In genomic region chr4:129143509-129143908, GRCm38 (mm10) we compare ENCODE assay signal across 28 mouse cellular contexts. TPM values are rescaled to one million over a fixed set of nuclear protein-coding genes. Genes with fewer than 3 reads are reported as not detected.
DNase-seq lines count a peak whose midpoint lies in the region; ATAC-seq and TF ChIP-seq lines count a peak whose summit lies in the region.
"Had no signal": no experiment of that assay in that cellular context is flagged by ENCODE, and none has a peak within 500 bp of the region (broad histone marks: within the 10 kb centered on the region; RNA-seq: fewer than 3 reads in every experiment).

No protein-coding gene starts in this region.

- H3K4me1 ChIP-seq in forebrain, embryonic 15.5 days: peaks cover 45% of the 10 kb centered on the region
- H3K4me1 ChIP-seq in forebrain, embryonic 12.5 days: peaks cover 26% of the 10 kb centered on the region
- peaks cover 22% of the 10 kb centered on the region for H3K4me1 ChIP-seq in stomach, embryonic 16.5 days (ENCODE audit: control insufficient read depth, insufficient read depth, low read length)
- H3K4me1 ChIP-seq in stomach, postnatal 0 days (replicated peaks; ENCODE audit: control insufficient read depth, insufficient read depth): peaks cover 6% of the 10 kb centered on the region; the same call in 1 of the 2 replicates

- H3K27me3 ChIP-seq in forebrain, embryonic 15.5 days: no peaks in the 10 kb centered on the region
- H3K27me3 ChIP-seq in forebrain, embryonic 12.5 days: peaks cover 13% of the 10 kb centered on the region; the same call in 1 of the 2 replicates
- H3K27me3 ChIP-seq in stomach, embryonic 16.5 days (ENCODE audit: control insufficient read depth, insufficient read depth, low read length): no peaks in the 10 kb centered on the region
- H3K27me3 ChIP-seq in stomach, postnatal 0 days (ENCODE audit: control insufficient read depth, insufficient read depth, low read length): no peaks in the 10 kb centered on the region

- no peaks in the 10 kb centered on the region for H3K36me3 ChIP-seq in forebrain, embryonic 15.5 days
- H3K36me3 ChIP-seq in forebrain, embryonic 12.5 days (replicated peaks): 0 out of 2 replicates have a peak, but pooled peaks cover 3% of the 10 kb centered on the region
- H3K36me3 ChIP-seq in stomach, embryonic 16.5 days (ENCODE audit: control insufficient read depth, insufficient read depth, low read length): no peaks in the 10 kb centered on the region
- no peaks in the 10 kb centered on the region for H3K36me3 ChIP-seq in stomach, postnatal 0 days (ENCODE audit: control insufficient read depth, insufficient read depth, low read length)
- H3K36me3 ChIP-seq: lung, embryonic 15.5 days; midbrain, embryonic 12.5 days had no signal

- no peak overlapping the region for H3K9ac ChIP-seq in forebrain, embryonic 15.5 days (replicated peaks)
- H3K9ac ChIP-seq in forebrain, embryonic 12.5 days: no peak overlapping the region
- no peak overlapping the region for H3K9ac ChIP-seq in stomach, embryonic 16.5 days (ENCODE audit: low read length)
- no peak overlapping the region for H3K9ac ChIP-seq in stomach, postnatal 0 days (ENCODE audit: low read length)
- H3K9ac ChIP-seq: embryonic facial prominence, embryonic 12.5 days; liver, embryonic 13.5 days; lung, embryonic 15.5 days; midbrain, embryonic 12.5 days had no signal

- ATAC-seq in forebrain, embryonic 15.5 days (replicated peaks): no peak
- no peak for ATAC-seq in forebrain, embryonic 12.5 days (ENCODE audit: low FRiP score)
- ATAC-seq in stomach, embryonic 16.5 days (ENCODE audit: insufficient read depth, low FRiP score): no peak
- no peak for ATAC-seq in stomach, postnatal 0 days (ENCODE audit: low FRiP score, low TSS enrichment)
- ATAC-seq: inflammation-experienced regulatory T-cells, adult 6 months had no signal

- 0 out of 2 replicates have a peak overlapping the region, but pooled peaks have one; percentile 86 for H3K27ac ChIP-seq in forebrain, embryonic 15.5 days (replicated peaks)
- H3K27ac ChIP-seq in forebrain, embryonic 12.5 days: no peak overlapping the region
- peak overlapping the region; percentile 77 for H3K27ac ChIP-seq in left cerebral cortex, adult 2 months
- H3K27ac ChIP-seq in stomach, embryonic 16.5 days (ENCODE audit: low read length): peak overlapping the region; percentile 76; the same call in 1 of the 2 replicates
- H3K27ac ChIP-seq in stomach, postnatal 0 days (replicated peaks): no peak overlapping the region
- H3K27ac ChIP-seq: liver, embryonic 13.5 days; lung, embryonic 15.5 days; macrophage; midbrain, embryonic 12.5 days had no signal

- no peak overlapping the region for H3K4me3 ChIP-seq in forebrain, embryonic 15.5 days
- H3K4me3 ChIP-seq in forebrain, embryonic 12.5 days (replicated peaks): no peak overlapping the region
- no peak overlapping the region for H3K4me3 ChIP-seq in left cerebral cortex, adult 2 months
- no peak overlapping the region for H3K4me3 ChIP-seq in stomach, embryonic 16.5 days (replicated peaks; ENCODE audit: low read length)
- no peak overlapping the region for H3K4me3 ChIP-seq in stomach, postnatal 0 days (ENCODE audit: low read depth, low read length)
- H3K4me3 ChIP-seq: embryonic facial prominence, embryonic 12.5 days; liver, embryonic 13.5 days; lung, embryonic 15.5 days; midbrain, embryonic 12.5 days had no signal

- 86% methylated on average over 5 of the region's 5 CpGs for WGBS in forebrain, embryonic 15.5 days
- 89% methylated on average over 5 of the region's 5 CpGs for WGBS in forebrain, embryonic 12.5 days
- 81% methylated on average over 5 of the region's 5 CpGs for WGBS in stomach, embryonic 16.5 days
- 78% methylated on average over 5 of the region's 5 CpGs for WGBS in stomach, postnatal 0 days

- TF ChIP-seq EP300 in stomach, postnatal 0 days (optimal IDR thresholded peaks at IDR 0.05): no peak

- intact Hi-C loops in left cerebral cortex, adult 2 months (cut with DNase I): no loop called here

- no peak overlapping the region for H3K4me2 ChIP-seq in forebrain, embryonic 15.5 days (replicated peaks)
- no peak overlapping the region for H3K4me2 ChIP-seq in forebrain, embryonic 12.5 days
- H3K4me2 ChIP-seq in stomach, embryonic 16.5 days (ENCODE audit: low read depth, low read length): no peak overlapping the region
- no peak overlapping the region for H3K4me2 ChIP-seq in stomach, postnatal 0 days (replicated peaks; ENCODE audit: low read depth)
- H3K4me2 ChIP-seq: embryonic facial prominence, embryonic 12.5 days; liver, embryonic 13.5 days; lung, embryonic 15.5 days; midbrain, embryonic 12.5 days had no signal

- no peak for TF ChIP-seq CTCF in left cerebral cortex, adult 2 months (IDR thresholded peaks at IDR 0.05)
- no peak for TF ChIP-seq CTCF in stomach, postnatal 0 days (IDR thresholded peaks at IDR 0.05; ENCODE audit: low read depth)

- H3K9me3 ChIP-seq in forebrain, embryonic 15.5 days: no peaks in the 10 kb centered on the region
- H3K9me3 ChIP-seq in forebrain, embryonic 12.5 days: no peaks in the 10 kb centered on the region
- no peaks in the 10 kb centered on the region for H3K9me3 ChIP-seq in stomach, embryonic 16.5 days (replicated peaks; ENCODE audit: control insufficient read depth, low read length)
- H3K9me3 ChIP-seq in stomach, postnatal 0 days (ENCODE audit: control insufficient read depth, low read length): no peaks in the 10 kb centered on the region
- H3K9me3 ChIP-seq: embryonic facial prominence, embryonic 12.5 days; liver, embryonic 13.5 days; lung, embryonic 15.5 days; midbrain, embryonic 12.5 days had no signal

- peak in 1 of 2 experiments; percentile 21 for DNase-seq in left cerebral cortex, adult 2 months (ENCODE audit: extremely low spot score in 1 of 2, low spot score in 2 of 2)
- no peak for DNase-seq in left cerebral cortex, adult 18-20 months (ENCODE audit: low spot score in 2 of 2)
- no peak for DNase-seq in stomach, postnatal 0 days (ENCODE audit: low spot score)
- no peak for DNase-seq in Muller cell, postnatal 12 days (ENCODE audit: inconsistent ontology term)
- DNase-seq: adrenal gland, postnatal 36 days; B cell, adult 2 months; cerebellum, adult 8-10 months; gastrocnemius, postnatal 10 days; heart, adult 18-20 months; kidney, adult 2 months; kidney, postnatal 10 days; liver, embryonic 13.5 days; right cerebral cortex, postnatal 14 days had no signal

RNA-seq across cellular contexts. Expression of gene Fndc5, which starts 6.7 kb away (rescaled TPM):
- polyA plus RNA-seq in forebrain, embryonic 15.5 days (2015; fragmentation: Nextera tagmentation; extraction: Ambion mirVana): 2.6 and 2.8 TPM in 2 replicates
- 0.86 and 1.1 TPM in 2 replicates for polyA plus RNA-seq in forebrain, embryonic 12.5 days (2016; fragmentation: Nextera tagmentation; extraction: Ambion mirVana)
- 10 to 100 TPM; 54.0 to 58.1 TPM for total RNA-seq in left cerebral cortex, adult 2 months (2021)
- total RNA-seq in left cerebral cortex, adult 18-20 months (2021): 10 to 100 TPM; 55.0 to 63.3 TPM
- polyA plus RNA-seq in stomach, embryonic 16.5 days (2015; fragmentation: Nextera tagmentation; extraction: Ambion mirVana): 1.3 and 2.6 TPM in 2 replicates
- 2.0 and 2.4 TPM in 2 replicates for polyA plus RNA-seq in stomach, postnatal 0 days (2015; fragmentation: Nextera tagmentation; extraction: Ambion mirVana)
- polyA plus RNA-seq: macrophage had no signal

RNA-seq across cellular contexts. Expression of gene Hpca, which starts 21.7 kb away (rescaled TPM):
- polyA plus RNA-seq in forebrain, embryonic 15.5 days (2015; fragmentation: Nextera tagmentation; extraction: Ambion mirVana): 48.0 and 53.1 TPM in 2 replicates
- polyA plus RNA-seq in forebrain, embryonic 12.5 days (2016; fragmentation: Nextera tagmentation; extraction: Ambion mirVana): 6.0 and 6.4 TPM in 2 replicates
- 100 to 1,000 TPM; 650 to 692 TPM for total RNA-seq in left cerebral cortex, adult 2 months (2021)
- 100 to 1,000 TPM; 684 to 738 TPM for total RNA-seq in left cerebral cortex, adult 18-20 months (2021)
- 1.8 and 2.0 TPM in 2 replicates for polyA plus RNA-seq in stomach, embryonic 16.5 days (2015; fragmentation: Nextera tagmentation; extraction: Ambion mirVana)
- polyA plus RNA-seq in stomach, postnatal 0 days (2015; fragmentation: Nextera tagmentation; extraction: Ambion mirVana): 0.91 and 0.99 TPM in 2 replicates
- total RNA-seq: hematopoietic stem cell, adult 5-6 weeks had no signal
- polyA plus RNA-seq: inflammation-experienced regulatory T-cells, adult 6 months; macrophage; spleen, adult 2 months had no signal

RNA-seq across cellular contexts. Expression of gene Tmem54, which starts 38.2 kb away (rescaled TPM):
- not detected in 2 replicates for polyA plus RNA-seq in forebrain, embryonic 15.5 days (2015; fragmentation: Nextera tagmentation; extraction: Ambion mirVana)
- polyA plus RNA-seq in forebrain, embryonic 12.5 days (2016; fragmentation: Nextera tagmentation; extraction: Ambion mirVana): 0.54 and 1.9 TPM in 2 replicates
- total RNA-seq in left cerebral cortex, adult 2 months (2021): not detected
- total RNA-seq in left cerebral cortex, adult 18-20 months (2021): not detected
- 44.2 and 53.2 TPM in 2 replicates for polyA plus RNA-seq in stomach, embryonic 16.5 days (2015; fragmentation: Nextera tagmentation; extraction: Ambion mirVana)
- 106 and 115 TPM in 2 replicates for polyA plus RNA-seq in stomach, postnatal 0 days (2015; fragmentation: Nextera tagmentation; extraction: Ambion mirVana)
- total RNA-seq: adrenal gland, postnatal 36 days; gastrocnemius, postnatal 10 days; heart, adult 18-20 months; hematopoietic stem cell, adult 5-6 weeks; layer of hippocampus, adult 18-20 months; left cerebral cortex, postnatal 4 days had no signal
- polyA plus RNA-seq: cortical plate, adult 2 months; frontal cortex, adult 2 months; heart, embryonic 14.5 days; inflammation-experienced regulatory T-cells, adult 6 months; macrophage had no signal

RNA-seq across cellular contexts. Expression of gene S100pbp, which starts 46.0 kb away (rescaled TPM):
- polyA plus RNA-seq in forebrain, embryonic 15.5 days (2015; fragmentation: Nextera tagmentation; extraction: Ambion mirVana): 15.3 and 17.2 TPM in 2 replicates
- 26.2 and 31.6 TPM in 2 replicates for polyA plus RNA-seq in forebrain, embryonic 12.5 days (2016; fragmentation: Nextera tagmentation; extraction: Ambion mirVana)
- total RNA-seq in left cerebral cortex, adult 2 months (2021): 10 to 100 TPM; 33.9 to 34.5 TPM
- 10 to 100 TPM; 37.1 to 38.3 TPM for total RNA-seq in left cerebral cortex, adult 18-20 months (2021)
- polyA plus RNA-seq in stomach, embryonic 16.5 days (2015; fragmentation: Nextera tagmentation; extraction: Ambion mirVana): 13.0 and 13.1 TPM in 2 replicates
- 3.7 and 4.5 TPM in 2 replicates for polyA plus RNA-seq in stomach, postnatal 0 days (2015; fragmentation: Nextera tagmentation; extraction: Ambion mirVana)

RNA-seq across cellular contexts. Expression of gene Yars, which starts 46.1 kb away (rescaled TPM):
- 106 and 115 TPM in 2 replicates for polyA plus RNA-seq in forebrain, embryonic 15.5 days (2015; fragmentation: Nextera tagmentation; extraction: Ambion mirVana)
- polyA plus RNA-seq in forebrain, embryonic 12.5 days (2016; fragmentation: Nextera tagmentation; extraction: Ambion mirVana): 103 TPM in 2 replicates
- total RNA-seq in left cerebral cortex, adult 2 months (2021): 10 to 100 TPM; 87.4 to 93.1 TPM
- total RNA-seq in left cerebral cortex, adult 18-20 months (2021): 100 to 1,000 TPM in 1 of 2 experiments, 10 to 100 TPM in 1; 83.9 to 102 TPM
- polyA plus RNA-seq in stomach, embryonic 16.5 days (2015; fragmentation: Nextera tagmentation; extraction: Ambion mirVana): 72.9 and 80.0 TPM in 2 replicates
- 41.3 and 44.2 TPM in 2 replicates for polyA plus RNA-seq in stomach, postnatal 0 days (2015; fragmentation: Nextera tagmentation; extraction: Ambion mirVana)

Comparison
In these comparisons a context has a peak if more than half of its experiments do, and no peak if none do; other contexts are left out.
1. H3K27ac ChIP-seq: peak in forebrain, embryonic 15.5 days (single experiment), left cerebral cortex, adult 2 months (single experiment) and stomach, embryonic 16.5 days (single experiment); none in forebrain, embryonic 12.5 days (single experiment) and stomach, postnatal 0 days (single experiment).
2. RNA of gene Tmem54, which starts 38.2 kb away (polyA plus RNA-seq): 106 to 115 TPM in stomach, postnatal 0 days and 44.2 to 53.2 TPM in stomach, embryonic 16.5 days; 0.54 to 1.9 TPM in forebrain, embryonic 12.5 days and not detected in forebrain, embryonic 15.5 days; every median in the first group is over 10 times any median in the second.